Mouse (Mus musculus) neural tube, embryonic 15.5 days (tissue): ENCODE measurements at regions not wholly inside any gene's neighbourhood (a gene's known extent, or its start where the extent isn't known, plus 50 kb on each side); places are given as distances from the start of the nearest gene placed in this dataset.
"Not testable (repeated sequence)": the region's sequence is repeated elsewhere in the genome, so short reads cannot be mapped to it uniquely, and the experiment has no call there.

Experiments
- ATAC-seq: fragments of 200-750 bp; cut with Nextera tagmentation; 2 replicates; pipeline ENCODE4 v1.8.0; 2017; ENCODE audit warnings: mild to moderate bottlenecking, moderate TSS enrichment, moderate library complexity; ENCODE audit not compliant: low FRiP score
- H3K27ac ChIP-seq: fragments of 300-500 bp; sonication (generic); replicated peaks from 2 replicates; pipeline ENCODE4 v1.5.1; 2015; ENCODE audit warnings: mild to moderate bottlenecking, inconsistent platforms
- H3K27me3 ChIP-seq: fragments of 300-500 bp; sonication (generic); replicated peaks from 2 replicates; pipeline ENCODE4 v1.6.1; 2015; ENCODE audit warnings: inconsistent platforms
- H3K36me3 ChIP-seq: fragments of 300-500 bp; sonication (generic); 2 replicates; pipeline ENCODE4 v1.6.1; 2015; ENCODE audit warnings: inconsistent platforms
- H3K4me1 ChIP-seq: fragments of 300-500 bp; sonication (generic); 2 replicates; pipeline ENCODE4 v1.6.1; 2015; ENCODE audit warnings: inconsistent platforms
- H3K4me2 ChIP-seq: fragments of 300-500 bp; sonication (generic); 2 replicates; pipeline ENCODE4 v1.6.1; 2015; ENCODE audit warnings: inconsistent platforms, mild to moderate bottlenecking, moderate library complexity
- H3K4me3 ChIP-seq: fragments of 300-500 bp; sonication (generic); replicated peaks from 2 replicates; pipeline ENCODE4 v1.5.1; 2015; ENCODE audit warnings: mild to moderate bottlenecking, inconsistent platforms
- H3K9ac ChIP-seq: fragments of 300-500 bp; sonication (generic); replicated peaks from 2 replicates; pipeline ENCODE4 v1.6.1; 2015; ENCODE audit warnings: mild to moderate bottlenecking, inconsistent platforms
- H3K9me3 ChIP-seq: fragments of 300-500 bp; sonication (generic); replicated peaks from 2 replicates; pipeline ENCODE4 v1.6.1; 2016; ENCODE audit warnings: inconsistent platforms
- WGBS: fragments of 180-500 bp; shearing (Covaris S2); methylation state at CpG from one replicate; pipeline ENCODE4 v1.1.7; 2015; ENCODE audit warnings: mixed read lengths; 5-methylcytosine and 5-hydroxymethylcytosine counted together

DNA sequence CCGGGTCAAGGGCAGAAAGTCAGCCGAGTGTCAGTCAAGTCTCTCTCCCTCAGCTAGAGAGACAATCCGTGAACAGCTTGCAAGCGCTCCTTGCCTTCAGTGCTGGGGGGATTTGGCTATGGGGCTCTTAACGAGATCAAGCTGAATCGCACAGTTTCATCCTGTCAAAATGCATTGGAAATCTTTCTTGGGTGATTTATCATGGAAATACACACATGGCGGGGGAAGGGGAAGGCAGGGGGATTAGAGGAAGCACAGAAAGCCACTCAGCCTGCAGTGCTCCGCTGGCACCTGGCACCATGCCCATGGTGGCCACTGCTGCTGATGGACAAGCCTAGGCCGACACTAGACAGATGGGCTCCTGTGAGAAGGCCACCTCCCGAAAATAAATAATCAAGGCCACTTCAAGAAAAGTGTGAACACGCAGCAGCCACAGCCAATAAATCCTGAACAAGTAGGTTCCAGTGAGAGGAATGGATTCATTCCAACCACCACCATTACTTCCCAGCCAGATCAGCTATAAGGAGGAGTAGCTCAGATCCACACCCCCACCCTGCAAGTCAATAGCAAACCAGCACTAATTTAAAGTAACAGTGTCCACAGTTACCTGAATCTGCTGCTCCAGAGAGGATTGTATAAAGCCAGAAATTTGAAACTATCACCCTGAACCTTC is 261.5 kb upstream of the AI593442 start:
- peak; percentile 81 for ATAC-seq
- WGBS = 29% methylated on average over 11 of the region's 11 CpGs
- no peaks in the 10 kb centered on the region for H3K36me3 ChIP-seq
- H3K4me2 ChIP-seq = peak overlapping the region; percentile 17
- H3K27me3 ChIP-seq = no peaks in the 10 kb centered on the region
- no peak overlapping the region for H3K9ac ChIP-seq
- peak overlapping the region; percentile 24 for H3K27ac ChIP-seq
- H3K9me3 ChIP-seq = no peaks in the 10 kb centered on the region
- H3K4me1 ChIP-seq = peaks cover 12% of the 10 kb centered on the region
- H3K4me3 ChIP-seq = no peak overlapping the region

DNA sequence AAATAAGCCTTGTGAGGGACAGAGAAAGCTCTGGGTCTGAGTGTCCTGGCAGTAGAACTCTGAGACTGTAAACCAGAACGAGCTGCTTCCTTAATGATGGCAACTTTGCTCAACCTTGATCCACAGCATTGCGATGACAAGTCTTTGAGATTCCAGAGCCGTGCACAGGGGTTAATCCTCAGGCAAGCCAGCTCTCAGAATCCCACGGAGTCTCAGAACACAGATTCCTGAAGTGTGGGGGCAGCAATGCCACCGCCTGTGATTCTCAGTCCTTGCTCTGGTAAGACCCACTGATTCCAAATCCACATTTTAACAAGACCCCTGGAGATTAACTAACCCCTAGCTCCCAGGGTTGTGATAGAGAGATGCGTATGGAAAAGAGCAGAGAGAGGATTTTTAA is 255.5 kb upstream of the AI593442 start:
- Histone ChIP-seq H3K27me3 (no peaks in the 10 kb centered on the region), H3K9me3 (no peaks in the 10 kb centered on the region), H3K9ac (no peak overlapping the region), H3K4me3 (no peak overlapping the region), H3K27ac (no peak overlapping the region), H3K4me2 (no peak overlapping the region), H3K4me1 (no peaks in the 10 kb centered on the region), H3K36me3 (no peaks in the 10 kb centered on the region)
- no peak for ATAC-seq
- WGBS = 68% methylated on average over 6 of the region's 6 CpGs

DNA sequence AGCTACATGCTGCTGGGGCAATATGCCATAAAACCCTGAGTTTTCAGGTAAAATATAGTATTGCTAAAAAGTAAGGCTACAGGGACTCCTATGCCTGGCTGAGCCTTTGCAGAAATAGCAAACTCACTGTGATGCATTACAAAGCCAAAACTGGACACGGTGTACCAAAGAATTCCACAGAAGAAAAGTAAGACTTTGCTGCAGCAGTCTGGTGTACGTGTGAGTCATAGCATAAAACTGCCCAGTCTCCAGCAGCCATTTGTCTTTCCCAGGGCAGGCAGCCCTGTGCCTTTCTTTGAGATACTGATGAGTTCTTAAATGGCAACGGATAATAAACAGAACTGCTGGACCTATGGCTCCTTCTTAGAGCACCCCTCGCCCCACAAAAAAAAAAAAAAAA is 237.9 kb upstream of the AI593442 start:
- Histone ChIP-seq H3K27me3 (no peaks in the 10 kb centered on the region), H3K9me3 (no peaks in the 10 kb centered on the region), H3K4me1 (no peaks in the 10 kb centered on the region), H3K9ac (no peak overlapping the region), H3K4me2 (no peak overlapping the region), H3K4me3 (no peak overlapping the region), H3K36me3 (no peaks in the 10 kb centered on the region), H3K27ac (no peak overlapping the region)
- no peak for ATAC-seq
- WGBS = 86% methylated on average over 4 of the region's 4 CpGs

DNA sequence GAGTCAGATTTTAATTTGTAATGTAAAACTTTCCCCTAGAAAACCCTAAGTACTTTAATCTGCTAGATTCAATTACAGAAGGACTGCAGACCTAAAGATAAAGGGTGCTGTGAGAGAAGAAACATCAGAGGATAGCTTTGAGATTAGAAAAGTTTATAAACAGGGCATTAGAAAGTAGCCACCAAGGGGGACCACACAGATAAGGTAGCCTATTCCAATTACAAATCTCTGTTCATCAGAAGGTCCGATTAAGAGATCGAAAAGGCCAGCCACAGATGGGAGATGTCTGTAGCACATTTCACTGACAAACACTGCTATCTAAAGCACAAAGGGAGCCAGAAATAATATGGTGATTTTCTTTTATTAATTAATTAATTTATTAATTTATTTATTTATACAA is 209.1 kb upstream of the AI593442 start:
- H3K4me3 ChIP-seq, H3K27me3 ChIP-seq, H3K36me3 ChIP-seq, H3K4me2 ChIP-seq, ATAC-seq, H3K27ac ChIP-seq, H3K9ac ChIP-seq, H3K9me3 ChIP-seq, H3K4me1 ChIP-seq: not testable (repeated sequence)
- WGBS = no CpG with 5 or more reads among the region's 2 CpGs

DNA sequence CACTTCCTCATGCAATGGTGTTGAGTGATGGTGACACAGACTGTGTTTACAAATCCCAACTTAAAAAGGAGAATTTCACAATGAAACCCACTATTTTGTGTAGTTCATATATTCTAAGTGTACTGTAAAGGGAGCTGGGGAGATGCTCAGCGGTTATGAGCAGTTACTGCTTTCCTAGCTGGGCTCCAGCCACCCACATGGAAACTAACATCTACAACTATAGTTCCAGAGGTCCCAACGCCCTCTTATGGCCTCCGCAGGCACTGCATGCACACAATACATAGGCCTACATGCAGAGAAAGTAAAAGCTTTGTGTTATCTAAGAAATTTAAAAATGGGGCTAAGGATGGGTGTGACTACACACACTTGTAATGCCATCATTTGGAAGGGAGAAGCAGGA is 208.4 kb upstream of the AI593442 start:
- H3K4me3 ChIP-seq, H3K4me2 ChIP-seq, ATAC-seq, H3K9ac ChIP-seq, H3K4me1 ChIP-seq, H3K27ac ChIP-seq, H3K27me3 ChIP-seq, H3K9me3 ChIP-seq, H3K36me3 ChIP-seq: not testable (repeated sequence)
- no CpG with 5 or more reads among the region's 3 CpGs for WGBS

DNA sequence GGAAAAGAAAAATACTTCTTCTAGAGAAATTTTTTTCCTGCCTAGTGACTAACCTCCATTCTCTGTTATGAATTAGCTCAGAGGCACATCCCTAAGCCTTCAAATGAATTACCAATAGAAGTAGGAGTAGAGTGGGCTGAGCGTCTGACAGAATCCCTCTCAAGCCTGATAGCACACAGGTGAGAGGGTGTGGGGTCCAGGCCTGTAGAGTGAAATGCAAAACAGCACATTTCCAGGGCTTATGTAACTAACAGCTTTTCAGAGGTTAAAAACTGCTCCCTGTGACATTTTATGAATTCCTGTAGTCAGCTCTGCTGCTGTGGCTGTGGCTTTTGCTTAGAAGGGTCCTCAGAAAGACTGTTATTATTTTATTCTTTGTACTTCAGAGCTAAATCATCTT is 187.7 kb upstream of the AI593442 start:
- ATAC-seq = no peak
- H3K4me3 ChIP-seq = no peak overlapping the region
- H3K4me1 ChIP-seq = peaks cover 4% of the 10 kb centered on the region; the same call in 1 of the 2 replicates
- no peaks in the 10 kb centered on the region for H3K9me3 ChIP-seq
- no peaks in the 10 kb centered on the region for H3K27me3 ChIP-seq
- no peaks in the 10 kb centered on the region for H3K36me3 ChIP-seq
- no peak overlapping the region for H3K9ac ChIP-seq
- no peak overlapping the region for H3K27ac ChIP-seq
- H3K4me2 ChIP-seq = no peak overlapping the region
- WGBS = 100% methylated on average over 1 of the region's 1 CpGs

DNA sequence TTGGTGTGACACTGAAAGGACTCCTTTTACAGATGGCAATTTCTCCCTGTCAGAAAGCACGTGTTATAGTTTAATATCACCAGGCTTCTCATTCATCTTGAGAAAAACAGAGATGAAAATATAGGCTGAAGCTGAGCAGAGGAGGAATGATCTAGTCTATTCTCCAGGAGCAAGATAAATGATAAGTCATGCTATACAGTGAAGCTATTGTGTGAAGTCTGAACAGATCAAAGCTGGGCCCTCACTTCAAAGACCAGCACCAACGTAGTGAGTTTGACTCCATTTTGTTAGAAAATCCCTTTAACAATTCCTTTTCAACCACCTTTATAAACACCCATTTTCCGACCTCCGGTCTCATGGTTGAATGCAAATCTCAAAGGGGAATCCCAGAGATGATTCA is 180.7 kb upstream of the AI593442 start:
- 57% methylated on average over 4 of the region's 4 CpGs for WGBS
- H3K36me3 ChIP-seq = no peaks in the 10 kb centered on the region

DNA sequence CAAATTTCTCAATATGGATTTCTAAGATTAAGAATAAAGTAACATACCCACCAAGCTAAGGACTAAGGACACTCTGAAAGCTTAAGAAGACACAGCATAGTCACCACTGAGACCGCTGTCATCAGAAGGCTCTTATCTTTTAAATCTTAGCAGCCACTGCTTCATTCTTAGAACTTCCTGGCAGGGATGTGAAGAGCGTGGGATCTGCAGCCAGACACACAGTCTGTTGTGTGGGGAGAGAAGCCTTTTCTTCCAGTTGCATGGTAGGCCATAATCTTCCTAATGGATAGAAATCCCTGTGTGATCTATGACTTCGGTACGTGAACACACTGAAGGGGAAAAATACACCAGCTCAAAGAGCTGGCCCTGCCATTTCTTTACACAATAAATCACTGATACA is 178.8 kb upstream of the AI593442 start:
- no peaks in the 10 kb centered on the region for H3K27me3 ChIP-seq
- H3K4me1 ChIP-seq = no peaks in the 10 kb centered on the region
- no peak overlapping the region for H3K4me2 ChIP-seq
- no peaks in the 10 kb centered on the region; the same call in 1 of the 2 replicates for H3K9me3 ChIP-seq
- H3K9ac ChIP-seq = no peak overlapping the region
- H3K36me3 ChIP-seq = no peaks in the 10 kb centered on the region
- ATAC-seq = no peak
- no peak overlapping the region for H3K27ac ChIP-seq
- 50% methylated on average over 4 of the region's 4 CpGs for WGBS
- no peak overlapping the region for H3K4me3 ChIP-seq

More for the DNA sequence above, 180.7 kb upstream of the AI593442 start:
- Histone ChIP-seq H3K9ac (no peak overlapping the region), H3K4me1 (no peaks in the 10 kb centered on the region), H3K9me3 (no peaks in the 10 kb centered on the region; the same call in 1 of the 2 replicates), H3K4me3 (no peak overlapping the region), H3K4me2 (no peak overlapping the region), H3K27me3 (no peaks in the 10 kb centered on the region), H3K27ac (no peak overlapping the region)
- ATAC-seq = no peak

DNA sequence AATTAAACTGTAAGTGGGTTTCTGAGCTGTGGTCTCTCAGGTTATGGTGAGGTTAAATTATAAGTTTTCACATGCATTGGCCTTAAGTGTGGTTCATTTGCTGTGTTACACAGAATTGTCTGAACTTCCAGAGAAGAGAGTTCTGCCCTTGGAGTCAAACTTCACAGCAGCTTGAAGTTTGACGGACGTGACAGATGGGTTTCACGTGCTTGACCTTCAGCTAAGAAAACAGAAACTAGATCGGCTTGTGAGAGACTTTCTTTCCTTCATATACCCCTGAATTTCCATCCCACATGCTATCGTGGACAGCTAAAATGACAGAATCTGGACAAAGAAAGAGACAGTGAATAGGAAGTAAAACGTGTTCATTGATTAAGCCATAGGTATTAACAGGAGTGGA is 173.8 kb upstream of the AI593442 start:
- no peaks in the 10 kb centered on the region for H3K9me3 ChIP-seq
- no peak for ATAC-seq
- no peak overlapping the region for H3K9ac ChIP-seq
- 80% methylated on average over 6 of the region's 6 CpGs for WGBS
- no peak overlapping the region for H3K27ac ChIP-seq
- H3K4me1 ChIP-seq = no peaks in the 10 kb centered on the region
- no peaks in the 10 kb centered on the region for H3K27me3 ChIP-seq
- no peak overlapping the region for H3K4me3 ChIP-seq
- H3K36me3 ChIP-seq = no peaks in the 10 kb centered on the region
- no peak overlapping the region for H3K4me2 ChIP-seq

DNA sequence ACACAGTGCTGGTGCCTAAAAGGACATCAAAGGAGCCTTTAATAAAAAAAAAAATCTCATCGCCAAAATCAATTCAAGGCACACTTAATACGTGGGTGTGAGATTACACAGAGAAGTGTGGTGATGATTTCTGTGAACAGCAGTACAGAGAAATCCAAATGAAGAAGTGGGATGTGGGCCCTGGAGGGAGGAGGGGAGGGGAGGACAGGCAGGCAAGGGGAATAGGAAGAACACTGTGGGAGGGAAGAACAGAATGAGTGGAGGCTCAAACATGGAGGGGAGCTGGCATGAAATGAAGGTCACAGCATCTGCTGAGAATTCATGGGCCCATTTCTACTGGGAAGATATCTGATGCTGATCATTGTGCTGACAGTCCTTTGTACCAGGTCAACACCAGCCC is 171.0 kb upstream of the AI593442 start:
- H3K9me3 ChIP-seq = no peaks in the 10 kb centered on the region
- no peaks in the 10 kb centered on the region for H3K27me3 ChIP-seq
- 93% methylated on average over 2 of the region's 2 CpGs for WGBS
- no peaks in the 10 kb centered on the region for H3K36me3 ChIP-seq
- ATAC-seq = no peak
- H3K4me3 ChIP-seq = no peak overlapping the region
- no peaks in the 10 kb centered on the region for H3K4me1 ChIP-seq
- H3K27ac ChIP-seq = no peak overlapping the region
- H3K4me2 ChIP-seq = no peak overlapping the region
- H3K9ac ChIP-seq = no peak overlapping the region

DNA sequence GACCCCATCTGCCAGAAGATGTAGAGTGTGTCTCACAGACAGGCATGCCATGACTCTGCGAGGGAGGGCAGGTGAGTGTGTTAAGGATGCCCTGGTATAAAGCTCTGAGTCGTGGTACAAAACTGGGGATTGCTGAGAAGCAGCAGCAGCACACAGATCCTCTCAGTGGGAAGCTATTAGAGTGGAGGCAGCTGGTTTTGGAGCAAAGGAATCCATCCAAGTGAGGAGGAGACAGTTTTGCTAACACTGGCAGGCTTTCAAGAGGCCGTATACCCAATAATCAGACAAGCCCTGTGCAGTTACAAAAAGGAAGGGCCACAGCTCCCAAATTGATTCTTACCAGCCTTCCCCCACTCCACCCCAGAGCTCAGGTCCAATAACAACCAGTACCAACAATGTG is 170.4 kb upstream of the AI593442 start:
- H3K4me3 ChIP-seq = no peak overlapping the region
- WGBS = 65% methylated on average over 3 of the region's 3 CpGs

DNA sequence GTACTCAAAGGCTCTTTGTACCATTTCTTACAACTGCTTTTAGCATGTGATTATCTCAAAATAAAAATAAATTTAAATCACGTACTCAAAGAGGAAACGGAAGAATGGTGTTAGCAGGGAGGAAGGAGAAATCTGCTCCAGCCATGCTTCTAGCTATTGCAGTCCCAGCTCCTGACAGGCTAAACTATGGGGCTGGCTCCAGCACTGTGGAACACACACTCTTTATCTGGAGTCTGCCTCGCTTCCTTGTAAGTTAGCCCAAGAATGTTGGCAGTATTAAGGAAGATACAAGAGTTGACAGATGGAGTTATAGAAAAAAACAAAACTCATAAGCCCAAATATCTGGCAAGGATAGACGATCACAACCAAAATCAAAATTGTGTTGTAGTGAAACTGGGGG is 161.5 kb upstream of the AI593442 start:
- Histone ChIP-seq H3K4me2 (no peak overlapping the region), H3K4me3 (no peak overlapping the region), H3K27ac (no peak overlapping the region), H3K36me3 (no peaks in the 10 kb centered on the region), H3K9ac (no peak overlapping the region), H3K9me3 (no peaks in the 10 kb centered on the region), H3K4me1 (no peaks in the 10 kb centered on the region), H3K27me3 (no peaks in the 10 kb centered on the region)
- 83% methylated on average over 4 of the region's 4 CpGs for WGBS
- ATAC-seq = no peak

More for the DNA sequence above, 170.4 kb upstream of the AI593442 start:
- Histone ChIP-seq H3K4me2 (no peak overlapping the region), H3K9ac (no peak overlapping the region), H3K9me3 (no peaks in the 10 kb centered on the region), H3K27ac (no peak overlapping the region), H3K4me1 (no peaks in the 10 kb centered on the region), H3K27me3 (no peaks in the 10 kb centered on the region), H3K36me3 (no peaks in the 10 kb centered on the region)
- no peak for ATAC-seq

DNA sequence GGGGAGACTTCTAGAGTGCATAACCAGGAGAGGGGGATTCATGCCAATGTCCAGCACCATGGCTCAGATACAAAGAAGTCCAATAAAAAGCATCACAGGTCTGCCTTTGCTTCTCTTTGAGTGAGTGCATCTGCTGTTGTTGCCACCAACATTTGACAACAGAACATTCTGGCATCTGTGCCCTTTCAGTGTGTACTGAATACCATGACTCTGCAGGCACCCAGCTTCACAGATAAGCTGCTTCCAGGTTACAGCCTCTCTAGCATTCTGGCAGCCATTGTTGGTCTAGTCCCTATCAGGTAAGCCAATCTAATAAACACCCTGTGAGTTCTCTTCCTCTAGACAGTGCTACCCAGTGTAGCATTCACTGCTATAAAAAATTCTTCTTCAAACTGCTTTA is 160.4 kb upstream of the AI593442 start:
- Histone ChIP-seq H3K4me2 (no peak overlapping the region), H3K4me1 (no peaks in the 10 kb centered on the region), H3K9ac (no peak overlapping the region), H3K4me3 (no peak overlapping the region), H3K9me3 (no peaks in the 10 kb centered on the region), H3K36me3 (no peaks in the 10 kb centered on the region), H3K27ac (no peak overlapping the region), H3K27me3 (no peaks in the 10 kb centered on the region)
- ATAC-seq = no peak
